Mouse (Mus musculus) MEL (cell line): ENCODE data around the gene Rpl38. TPM values are rescaled to one million over a fixed set of nuclear protein-coding genes. Genes with fewer than 3 reads are reported as not detected.

Experiments used
- DNase-seq: peaks from one replicate; pipeline ENCODE4 v3.0.0; 2011; ENCODE audit warnings: low read depth, low spot score
- H3K27ac ChIP-seq: 2 replicates; pipeline ENCODE4 v1.5.1; 2012; ENCODE audit warnings: low read depth, mild to moderate bottlenecking, control low read depth, low read length, moderate library complexity; ENCODE audit not compliant: control insufficient read depth
- H3K27me3 ChIP-seq, 2 experiments: fragments of 150-350 bp in 1 of 2; sonication (generic) in 1 of 2; 2 replicates each; pipeline ENCODE4 v1.6.1; 2012; ENCODE audit warnings: low read length in 2 of 2, mild to moderate bottlenecking in 2 of 2, improper control_type of control experiment in 1 of 2, moderate library complexity in 1 of 2; ENCODE audit not compliant: insufficient read depth in 2 of 2, control insufficient read depth in 1 of 2
- H3K36me3 ChIP-seq, 2 experiments: 2 replicates each; pipeline ENCODE4 v1.6.1; 2012 to 2014; ENCODE audit warnings: low read length in 2 of 2, improper control_type of control experiment in 1 of 2, inconsistent platforms in 1 of 2, mild to moderate bottlenecking in 1 of 2; ENCODE audit not compliant: insufficient read depth in 2 of 2, control insufficient read depth in 1 of 2
- H3K4me1 ChIP-seq, 2 experiments: fragments of 150-350 bp in 1 of 2; sonication (generic) in 1 of 2; 2 replicates each; pipeline ENCODE4 v1.6.1; 2012; ENCODE audit warnings: low read length in 2 of 2, improper control_type of control experiment in 1 of 2, mild to moderate bottlenecking in 1 of 2; ENCODE audit not compliant: insufficient read depth in 2 of 2, control insufficient read depth in 1 of 2
- H3K4me3 ChIP-seq, 2 experiments: fragments of 150-350 bp in 1 of 2; sonication (generic) in 1 of 2; 2 replicates each; pipeline ENCODE4 v1.5.1; 2012; ENCODE audit warnings: low read depth in 2 of 2, low read length in 2 of 2, mild to moderate bottlenecking in 2 of 2, moderate library complexity in 2 of 2, control low read depth in 1 of 2, improper control_type of control experiment in 1 of 2; ENCODE audit not compliant: control insufficient read depth in 1 of 2, insufficient read depth in 1 of 2
- H3K79me2 ChIP-seq: 2 replicates; pipeline ENCODE4 v1.6.1; 2012; ENCODE audit warnings: mild to moderate bottlenecking, low read length, moderate library complexity; ENCODE audit not compliant: control insufficient read depth, poor library complexity, insufficient read depth
- H3K9ac ChIP-seq: 2 replicates; pipeline ENCODE4 v1.6.1; 2012; ENCODE audit warnings: low read depth, mild to moderate bottlenecking, control low read depth, low read length, moderate library complexity; ENCODE audit not compliant: control insufficient read depth, poor library complexity, severe bottlenecking
- H3K9me3 ChIP-seq: fragments of 150-350 bp; sonication (generic); replicated peaks from 2 replicates; pipeline ENCODE4 v1.6.1; 2012; ENCODE audit warnings: mild to moderate bottlenecking, low read length, improper control_type of control experiment, moderate library complexity; ENCODE audit not compliant: insufficient read depth
- BHLHE40 ChIP-seq: IDR thresholded peaks from 2 replicates; pipeline ENCODE4 v1.6.1; 2012; ENCODE audit warnings: low read depth, mild to moderate bottlenecking, inconsistent platforms, low read length, improper control_type of control experiment, borderline replicate concordance
- E2F4 ChIP-seq: IDR thresholded peaks from 2 replicates; pipeline ENCODE4 v1.6.1; 2011; ENCODE audit warnings: low read depth, low read length, improper control_type of control experiment, borderline replicate concordance
- EP300 ChIP-seq, 2 experiments: IDR thresholded peaks; 2 replicates each; pipeline ENCODE4 v1.6.1; 2011; ENCODE audit warnings: improper control_type of control experiment in 2 of 2, low read length in 2 of 2, low read depth in 1 of 2, mild to moderate bottlenecking in 1 of 2
- GATA1 ChIP-seq: IDR thresholded peaks from 2 replicates; pipeline ENCODE4 v1.6.1; 2011; ENCODE audit warnings: low read depth, low read length, improper control_type of control experiment
- JUND ChIP-seq: IDR thresholded peaks from 2 replicates; pipeline ENCODE4 v1.6.1; 2011; ENCODE audit warnings: low read depth, mild to moderate bottlenecking, improper control_type of control experiment, low read length
- KAT2A ChIP-seq: conservative IDR thresholded peaks from 2 replicates; pipeline ENCODE4 v1.6.1; 2012; ENCODE audit warnings: low read depth, low read length, improper control_type of control experiment, inconsistent platforms
- MAFK ChIP-seq: IDR thresholded peaks from 2 replicates; pipeline ENCODE4 v1.6.1; 2011; ENCODE audit warnings: low read depth, mild to moderate bottlenecking, low read length, improper control_type of control experiment, borderline replicate concordance
- MAZ ChIP-seq: IDR thresholded peaks from 2 replicates; pipeline ENCODE4 v1.6.1; 2012; ENCODE audit warnings: low read depth, mild to moderate bottlenecking, inconsistent platforms, low read length, improper control_type of control experiment
- MEF2A ChIP-seq: IDR thresholded peaks from 2 replicates; pipeline ENCODE4 v1.6.1; 2014; ENCODE audit warnings: low read depth, mild to moderate bottlenecking, inconsistent platforms, low read length, improper control_type of control experiment; ENCODE audit not compliant: poor library complexity, insufficient replicate concordance, severe bottlenecking; ENCODE audit errors: extremely low read depth
- NRF1 ChIP-seq: IDR thresholded peaks from 2 replicates; pipeline ENCODE4 v1.6.1; 2014; ENCODE audit warnings: low read depth, mild to moderate bottlenecking, inconsistent platforms, low read length, improper control_type of control experiment, moderate library complexity; ENCODE audit not compliant: poor library complexity, insufficient read depth, severe bottlenecking
- POLR2AphosphoS5 ChIP-seq: IDR thresholded peaks from 2 replicates; pipeline ENCODE4 v1.6.1; 2012; ENCODE audit warnings: low read depth, borderline replicate concordance, mild to moderate bottlenecking, inconsistent platforms, low read length, moderate library complexity, mixed read lengths
- RAD21 ChIP-seq: IDR thresholded peaks from 2 replicates; pipeline ENCODE4 v1.6.1; 2011; ENCODE audit warnings: mild to moderate bottlenecking, low read depth, low read length, improper control_type of control experiment
- SIN3A ChIP-seq: IDR thresholded peaks from 2 replicates; pipeline ENCODE4 v1.6.1; 2012; ENCODE audit warnings: low read length, improper control_type of control experiment, inconsistent platforms
- TAL1 ChIP-seq: IDR thresholded peaks from 2 replicates; pipeline ENCODE4 v1.6.1; 2012; ENCODE audit warnings: mild to moderate bottlenecking, inconsistent platforms, low read length, moderate library complexity, mixed read lengths
- TBP ChIP-seq: IDR thresholded peaks from 2 replicates; pipeline ENCODE4 v1.8.0; 2011; ENCODE audit warnings: low read depth, low read length, improper control_type of control experiment
- USF2 ChIP-seq, 2 experiments: IDR thresholded peaks; 2 replicates each; pipeline ENCODE4 v1.6.1; 2011 to 2012; ENCODE audit warnings: improper control_type of control experiment in 2 of 2, low read length in 2 of 2, borderline replicate concordance in 1 of 2, inconsistent platforms in 1 of 2, low read depth in 1 of 2, mild to moderate bottlenecking in 1 of 2; ENCODE audit not compliant: insufficient read depth in 1 of 2
- ZKSCAN1 ChIP-seq: IDR thresholded peaks from 2 replicates; pipeline ENCODE4 v1.6.1; 2012; ENCODE audit warnings: low read depth, mild to moderate bottlenecking, inconsistent platforms, low read length, improper control_type of control experiment, moderate library complexity
- polyA plus RNA-seq, 2 experiments: library from polyadenylated mRNA; stranded (reverse) in 1 of 2; unstranded in 1 of 2; fragments of >175 nt in 1 of 2; fragments of >200 nt in 1 of 2; gene quantifications; 2 replicates each; pipeline versions ENCODE4 v1.2.1 to v1.2.4; 2012; ENCODE audit warnings: low replicate concordance in 2 of 2, low read depth in 1 of 2; ENCODE audit not compliant: insufficient read length in 2 of 2, insufficient read depth in 1 of 2, missing spikeins in 1 of 2
- total RNA-seq: library from RNA; depleted of rRNA; stranded (reverse); fragments of 300-350 nt; gene quantifications from 2 replicates; pipeline ENCODE4 v1.2.3, GENCODE M21; 2012

Rpl38 gene
- total and polyA plus RNA-seq, 3 experiments, result 851 to 5,142 (median 1,236) TPM

DNA sequence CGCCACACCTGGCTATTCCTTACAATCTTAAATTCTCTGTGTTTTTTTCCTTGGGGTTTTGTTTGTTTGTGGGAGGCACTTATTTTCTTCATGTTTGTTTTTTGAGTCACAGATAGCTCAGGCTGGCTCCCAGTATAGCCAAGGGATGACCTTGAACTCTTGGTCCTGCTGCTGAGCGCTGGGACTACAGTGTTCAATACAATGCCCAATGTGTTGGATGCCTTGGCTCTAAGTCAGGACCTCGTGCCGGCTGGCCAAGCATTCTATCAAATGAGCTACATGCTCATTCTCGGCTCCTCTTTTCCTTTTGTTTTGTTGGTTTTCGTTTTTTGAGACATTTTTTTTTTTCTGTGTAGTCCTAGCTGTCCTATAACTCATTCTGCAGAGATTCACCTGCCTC, 25.1 kb downstream of the Rpl38 start:
- TF ChIP-seq GATA1 (no peak), NRF1 (no peak), USF2 (IDR thresholded peaks at IDR 0.05; ENCODE audit: borderline replicate concordance in 1 of 2, insufficient read depth in 1 of 2, low read depth in 1 of 2, low read length in 2 of 2) (no peak), BHLHE40 (no peak), POLR2AphosphoS5 (no peak), KAT2A (no peak), TBP (no peak), ZKSCAN1 (no peak), E2F4 (no peak), RAD21 (no peak), MAZ (no peak), JUND (no peak), MAFK (no peak)
- TF ChIP-seq, all 39 proteins: peak for 0
- no peak overlapping the region for H3K4me3 ChIP-seq
- H3K36me3 ChIP-seq, result no peaks in the 10 kb centered on the region
- no peaks in the 10 kb centered on the region for H3K4me1 ChIP-seq
- DNase-seq, result no peak
- H3K79me2 ChIP-seq, result no peaks in the 10 kb centered on the region
- H3K27me3 ChIP-seq, result no peaks in the 10 kb centered on the region
- no peak overlapping the region for H3K9ac ChIP-seq
- no peaks in the 10 kb centered on the region for H3K9me3 ChIP-seq
- no peak overlapping the region for H3K27ac ChIP-seq

DNA sequence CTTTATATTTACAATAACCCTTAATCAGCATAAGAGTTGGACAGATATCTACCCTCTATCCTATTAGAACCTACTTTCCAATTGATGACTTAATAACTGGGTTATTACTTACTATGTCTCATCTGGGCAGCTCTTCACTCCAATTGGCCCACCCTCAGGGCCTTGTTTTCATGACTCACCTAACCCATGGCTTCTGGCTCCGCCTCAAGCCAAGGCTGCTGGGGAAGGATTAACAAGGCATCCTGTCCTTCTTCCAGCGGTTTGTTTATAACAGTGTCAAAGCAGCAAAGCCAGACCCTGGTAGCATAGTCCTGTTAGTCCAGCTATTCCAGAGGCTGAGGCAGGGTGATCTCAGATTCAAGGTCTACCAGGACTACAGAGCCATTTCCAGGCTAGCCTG, 26.1 kb downstream of the Rpl38 start:
- H3K4me1 ChIP-seq, result no peaks in the 10 kb centered on the region
- H3K36me3 ChIP-seq, result no peaks in the 10 kb centered on the region
- no peaks in the 10 kb centered on the region for H3K27me3 ChIP-seq
- no peak overlapping the region for H3K4me3 ChIP-seq
- H3K27ac ChIP-seq, result no peak overlapping the region
- no peaks in the 10 kb centered on the region for H3K9me3 ChIP-seq
- no peak for DNase-seq
- no peak overlapping the region for H3K9ac ChIP-seq
- H3K79me2 ChIP-seq, result no peaks in the 10 kb centered on the region
- TF ChIP-seq MAZ (no peak), EP300 (IDR thresholded peaks at IDR 0.05; ENCODE audit: low read depth in 1 of 2, low read length in 2 of 2) (no peak), SIN3A (no peak), POLR2AphosphoS5 (no peak), MEF2A (no peak), TAL1 (no peak)
- TF ChIP-seq, all 39 proteins: peak for 0
